Mouse (Mus musculus) MEL-GATA-1-ER (cell line): ENCODE results near the gene 1700086D15Rik.

ENCODE experiments used
- DNase-seq: peaks from one replicate; pipeline ENCODE4 v3.0.0-alpha.2; 2012; ENCODE audit warnings: low read depth; ENCODE audit errors: extremely low read depth

The 1700086D15Rik gene

GRCm38 (mm10) chr11:65159791-65160190 lies at the start of gene 1700086D15Rik:
TSS of gene 1700086D15Rik (minus strand) at chr11:65159891.
- DNase-seq, result no peak

DNA sequence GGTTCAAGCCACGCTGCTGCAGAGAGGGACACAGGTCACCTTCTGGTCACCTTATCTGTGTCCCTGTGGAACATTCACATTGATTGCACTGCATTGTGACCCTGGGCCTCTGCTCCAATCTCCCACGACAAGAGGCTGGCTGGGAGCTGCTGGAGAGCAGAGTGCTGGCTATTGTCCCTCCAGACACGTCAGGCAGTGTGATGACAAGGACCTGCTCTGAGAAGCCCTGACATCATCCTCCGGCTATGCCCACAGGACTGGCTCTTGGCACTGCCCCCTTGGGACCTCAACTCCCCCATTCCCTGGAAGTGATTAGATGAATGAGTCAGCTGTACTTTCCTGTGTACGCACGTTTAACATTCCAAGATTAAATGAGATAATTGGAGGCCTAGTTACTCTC lies 49.8 kb upstream of the 1700086D15Rik start:
- no peak for DNase-seq

DNA sequence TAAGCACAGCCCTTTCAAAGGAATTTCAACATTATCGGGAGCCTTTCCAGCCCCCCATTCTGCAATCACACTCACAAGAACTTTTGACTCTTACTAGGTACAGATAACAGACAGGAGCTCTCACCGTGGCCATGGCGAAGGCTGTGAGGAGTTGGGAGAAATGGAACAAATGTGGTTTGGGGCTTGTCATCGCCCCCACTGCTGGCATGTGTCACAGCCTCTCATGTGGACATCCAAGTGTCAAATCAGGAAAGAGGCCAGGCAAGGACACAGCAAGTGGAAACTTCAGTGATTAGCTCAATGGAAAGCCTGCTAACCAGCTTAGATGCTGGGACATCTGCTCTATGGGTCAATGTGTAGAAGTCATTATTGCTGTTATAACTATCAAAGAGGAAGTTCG lies 45.6 kb upstream of the 1700086D15Rik start:
- DNase-seq, result no peak

GRCm38 (mm10) chr11:65204651-65205050 lies 45.0 kb upstream of the 1700086D15Rik start:
- DNase-seq, result no peak

GRCm38 (mm10) chr11:65203020-65203419 lies 43.3 kb upstream of the 1700086D15Rik start:
- no peak for DNase-seq

DNA sequence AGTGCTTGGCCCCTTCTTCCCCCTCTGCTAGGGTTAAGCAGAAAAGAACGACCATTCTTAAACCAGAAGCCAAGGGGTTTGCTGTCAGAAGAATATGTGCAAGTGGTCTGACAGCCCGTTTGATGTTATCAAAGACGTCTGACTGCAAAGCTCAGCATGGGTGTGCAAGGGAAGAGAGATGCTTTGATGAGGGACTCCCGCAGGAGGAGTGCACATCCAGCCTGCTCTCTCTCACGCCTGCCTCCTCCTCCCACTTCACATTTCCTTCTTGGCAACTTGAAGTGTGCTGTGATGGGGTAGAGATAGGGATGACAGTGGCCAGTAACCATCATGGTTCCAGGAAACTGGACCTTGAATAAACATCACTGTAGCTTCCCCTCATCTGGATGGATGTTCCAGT lies 42.5 kb upstream of the 1700086D15Rik start:
- DNase-seq, result no peak

GRCm38 (mm10) chr11:65198026-65198425 lies 38.3 kb upstream of the 1700086D15Rik start:
- no peak for DNase-seq

- peak; percentile 3 for DNase-seq
Observed at GRCm38 (mm10) chr11:65197280-65197679, 37.6 kb upstream of the 1700086D15Rik start.

- no peak for DNase-seq
Observed at GRCm38 (mm10) chr11:65186974-65187373, 27.3 kb upstream of the 1700086D15Rik start.

DNA sequence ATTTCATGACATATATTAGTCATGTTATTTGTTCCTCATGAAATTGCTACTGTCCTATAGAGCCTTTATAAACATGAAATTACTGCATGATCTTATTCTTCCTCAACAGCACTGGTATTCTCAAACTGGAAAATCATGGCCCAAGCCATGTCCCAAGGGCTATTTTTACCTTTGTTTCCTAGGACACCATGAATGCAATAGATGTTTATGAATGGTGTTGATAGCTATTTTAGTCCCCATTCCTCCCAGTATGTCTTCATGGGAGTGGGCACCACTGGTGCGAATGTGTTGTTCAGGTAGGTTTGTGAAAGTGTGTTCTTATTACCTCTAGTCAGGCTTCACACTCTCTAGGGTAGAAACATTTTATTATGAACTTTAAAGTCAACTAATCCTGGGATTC lies 25.4 kb upstream of the 1700086D15Rik start:
- DNase-seq, result no peak

GRCm38 (mm10) chr11:65170121-65170750 lies 10.5 kb upstream of the 1700086D15Rik start:
- no peak for DNase-seq

- DNase-seq, result no peak
Observed at GRCm38 (mm10) chr11:65162767-65163120, 3.1 kb upstream of the 1700086D15Rik start, which contains the start of gene Arhgap44. TSS of gene Arhgap44 (minus strand) at chr11:65162961.

GRCm38 (mm10) chr11:65161881-65162766 lies 2.4 kb upstream of the 1700086D15Rik start:
- no peak for DNase-seq

DNA sequence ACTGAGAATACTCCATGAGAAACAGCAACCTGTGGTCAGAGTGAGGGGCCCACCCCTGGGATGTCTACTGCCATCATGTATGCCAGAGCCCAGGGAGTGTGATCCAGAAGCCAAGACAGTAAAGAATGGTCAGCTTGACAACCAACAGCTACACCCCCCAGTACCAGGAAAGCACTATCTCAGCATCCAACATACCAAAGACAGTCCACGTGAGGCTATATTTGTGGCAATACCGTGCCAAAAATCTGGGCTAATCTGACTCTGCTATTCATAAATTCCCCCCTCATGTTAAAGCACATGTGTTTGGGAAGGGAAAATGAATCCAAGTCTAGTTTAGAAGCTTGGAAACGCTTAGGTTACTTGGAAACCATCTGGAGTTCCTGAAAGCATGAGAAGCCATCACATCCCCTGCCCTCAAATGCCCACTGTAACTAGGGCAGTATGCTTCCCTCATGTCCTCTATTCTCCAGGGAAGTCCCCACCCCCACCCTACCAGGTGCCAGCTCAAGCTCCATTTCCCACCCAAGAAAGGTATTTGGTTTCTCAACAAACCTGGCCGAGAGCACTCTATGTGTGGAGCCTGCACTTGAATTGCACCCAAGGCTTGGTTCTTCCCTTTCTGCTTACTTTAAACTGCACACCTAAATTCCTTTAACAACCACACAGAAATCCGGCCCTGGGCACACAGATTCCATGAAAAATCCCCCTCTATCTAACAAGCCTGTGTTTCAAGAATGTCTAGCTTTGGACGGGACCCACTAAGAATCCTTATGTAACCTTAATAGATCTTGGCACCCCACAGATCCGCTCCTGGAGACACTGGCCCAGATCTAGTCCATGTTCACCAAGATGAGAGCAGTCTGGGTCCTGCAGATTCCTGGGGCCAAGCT lies 1.5 kb upstream of the 1700086D15Rik start:
- DNase-seq, result no peak

DNA sequence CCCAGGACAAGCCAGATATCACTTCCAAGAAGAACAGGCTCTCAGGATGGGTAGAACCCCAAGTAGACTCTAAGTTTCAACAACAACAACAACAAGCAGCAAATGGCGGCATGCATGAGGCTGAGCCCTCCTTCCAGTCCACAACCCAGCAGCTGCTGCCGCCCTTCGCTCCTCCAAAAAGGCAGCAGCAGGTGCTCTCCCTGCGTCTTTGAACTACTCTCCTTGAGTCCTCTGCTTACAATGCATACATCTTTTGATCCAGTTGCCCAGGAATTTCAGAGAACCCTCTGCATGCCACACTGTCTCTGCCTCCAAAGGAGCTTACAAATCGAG lies 1.1 kb downstream of the 1700086D15Rik start:
- DNase-seq, result no peak

GRCm38 (mm10) chr11:65157966-65158657 lies 1.6 kb downstream of the 1700086D15Rik start:
- DNase-seq, result no peak

DNA sequence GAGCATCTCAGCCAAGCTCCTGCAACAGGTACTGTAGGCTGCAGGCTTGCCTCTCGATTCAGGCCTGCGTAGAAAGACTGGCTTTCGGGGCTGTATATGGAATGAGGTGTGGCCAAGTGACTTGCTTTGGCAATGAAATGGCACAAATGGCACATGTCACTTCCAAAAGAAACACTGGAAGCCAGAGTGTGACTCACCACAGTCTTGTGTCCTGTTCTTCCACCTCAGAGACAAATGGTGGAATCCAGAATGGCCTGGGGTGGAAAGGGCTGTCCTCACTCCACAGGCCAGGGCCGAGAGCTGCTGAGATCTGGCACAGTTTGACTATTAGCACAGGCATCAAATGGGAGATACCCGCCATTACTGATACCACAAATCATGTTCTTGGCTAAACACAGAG lies 6.7 kb downstream of the 1700086D15Rik start:
- no peak for DNase-seq

GRCm38 (mm10) chr11:65148441-65148840 lies 11.2 kb downstream of the 1700086D15Rik start:
- no peak for DNase-seq

- DNase-seq, result no peak
Observed at GRCm38 (mm10) chr11:65142838-65143417, 16.8 kb downstream of the 1700086D15Rik start.

GRCm38 (mm10) chr11:65139030-65139429 lies 20.7 kb downstream of the 1700086D15Rik start:
- no peak for DNase-seq

DNA sequence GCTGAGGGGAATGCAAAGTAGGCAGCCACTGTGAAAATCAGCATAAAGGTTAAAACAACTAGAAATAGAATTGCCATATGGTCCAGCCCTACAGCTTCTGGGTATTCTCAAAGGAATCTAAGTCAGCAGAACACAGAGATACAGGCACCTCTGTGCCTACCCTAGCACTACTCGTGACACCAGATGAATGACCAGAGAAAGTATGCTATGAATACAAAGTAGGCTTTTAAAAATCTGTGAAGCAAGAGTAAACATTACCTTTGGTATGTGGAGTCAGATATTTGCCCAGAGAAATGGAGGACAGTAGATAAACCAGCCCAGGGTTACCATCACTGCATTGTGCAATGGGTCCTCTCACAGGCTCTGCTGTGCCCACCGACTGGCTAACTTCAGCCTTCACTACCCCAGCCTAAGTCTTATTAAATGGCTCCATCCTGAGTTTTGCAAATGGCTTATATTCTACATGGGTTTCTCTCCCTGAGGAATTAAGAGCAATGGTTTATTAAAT lies 22.5 kb downstream of the 1700086D15Rik start:
- DNase-seq, result no peak
